Mouse (Mus musculus): ENCODE measurements around the gene Reg3d. TPM values are rescaled to one million over a fixed set of nuclear protein-coding genes. Genes with fewer than 3 reads are reported as not detected.
"Not testable (repeated sequence)": the region's sequence is repeated elsewhere in the genome, so short reads cannot be mapped to it uniquely, and the experiment has no call there.

Gene Reg3d
- polyA plus RNA-seq (2014; fragmentation: Nextera tagmentation; extraction: Ambion mirVana): not detected in 2 replicates

DNA sequence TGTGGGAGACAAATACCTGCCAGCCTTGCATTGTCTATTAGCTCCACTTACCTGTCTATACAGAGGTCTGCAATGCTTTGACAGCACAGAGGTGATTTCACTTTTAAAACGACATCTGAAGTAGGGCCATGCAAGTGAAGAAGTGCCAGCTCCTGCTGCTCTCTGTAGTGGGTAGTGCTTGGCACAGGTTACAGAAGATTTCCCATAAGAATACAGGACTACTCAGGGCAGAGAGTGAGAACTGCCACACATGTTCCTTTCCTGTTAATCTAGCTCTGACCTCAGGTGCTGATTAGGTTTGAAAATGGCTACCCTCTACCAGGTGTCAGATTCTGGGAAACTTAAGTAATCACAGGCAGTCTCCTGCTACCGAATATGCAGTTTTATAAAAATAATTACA lies at the start of gene Reg3d:
TSS of gene Reg3d (minus strand) at position 101 of the 400 bp plus-strand sequence.
- no peak within 1 kb of the TSS for H3K4me2 ChIP-seq (ENCODE audit: low read depth, low read length, severe bottlenecking)
- H3K9ac ChIP-seq (ENCODE audit: low read length): no peak within 1 kb of the TSS
- ATAC-seq (replicated peaks; ENCODE audit: low FRiP score) (no peak), DNase-seq (ENCODE audit: low spot score) (no peak)
- WGBS: 76% methylated on average over 2 of the region's 2 CpGs
- H3K27ac ChIP-seq (ENCODE audit: low read depth, low read length): no peak within 1 kb of the TSS
- no peaks in the 10 kb centered on the region for H3K27me3 ChIP-seq (ENCODE audit: control insufficient read depth, insufficient read depth, low read length)
- no peak within 1 kb of the TSS for H3K4me3 ChIP-seq (ENCODE audit: low read depth, low read length)
- no peaks in the 10 kb centered on the region for H3K4me1 ChIP-seq (replicated peaks; ENCODE audit: control insufficient read depth, insufficient read depth, low read length)
- no peaks in the 10 kb centered on the region for H3K36me3 ChIP-seq (ENCODE audit: control insufficient read depth, insufficient read depth, low read length)
- no peaks in the 10 kb centered on the region for H3K9me3 ChIP-seq (ENCODE audit: control insufficient read depth, low read length)

DNA sequence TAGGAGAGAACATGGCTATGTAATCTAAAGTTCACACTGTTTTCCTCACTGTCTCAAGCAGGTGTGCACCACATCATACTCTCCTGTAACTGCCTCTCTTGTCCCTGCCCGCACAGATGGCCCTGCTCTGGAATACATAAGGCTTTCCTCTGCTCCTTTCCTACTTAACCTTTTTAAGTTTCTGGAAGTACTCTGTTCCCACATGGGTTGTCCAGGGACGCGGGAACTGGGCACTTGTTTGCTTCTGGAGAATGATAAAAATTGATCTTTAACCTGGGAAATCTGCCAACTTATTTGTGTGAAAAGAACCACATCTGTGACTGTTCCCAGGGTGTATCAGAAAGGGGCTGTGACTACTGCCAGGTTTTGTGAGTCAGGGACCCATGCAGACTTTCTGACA lies 46.8 kb upstream of the Reg3d start:
- no peak for ATAC-seq (replicated peaks; ENCODE audit: low FRiP score)

GRCm38 (mm10) chr6:78422411-78422810 lies 43.7 kb upstream of the Reg3d start, which contains the start of gene Reg1:
Gene Reg1, plus strand, starts transcription at chr6:78422711.
- H3K4me1 ChIP-seq (replicated peaks; ENCODE audit: control insufficient read depth, insufficient read depth, low read length); ATAC-seq (replicated peaks; ENCODE audit: low FRiP score): not testable (repeated sequence)

More for the DNA sequence above, 46.8 kb upstream of the Reg3d start:
- Histone ChIP-seq H3K4me3 (ENCODE audit: low read depth, low read length) (no peak overlapping the region), H3K36me3 (ENCODE audit: control insufficient read depth, insufficient read depth, low read length) (no peaks in the 10 kb centered on the region), H3K4me2 (ENCODE audit: low read depth, low read length, severe bottlenecking) (no peak overlapping the region), H3K9ac (ENCODE audit: low read length) (no peak overlapping the region), H3K27ac (ENCODE audit: low read depth, low read length) (no peak overlapping the region), H3K27me3 (ENCODE audit: control insufficient read depth, insufficient read depth, low read length) (no peaks in the 10 kb centered on the region), H3K4me1 (replicated peaks; ENCODE audit: control insufficient read depth, insufficient read depth, low read length) (no peaks in the 10 kb centered on the region), H3K9me3 (ENCODE audit: control insufficient read depth, low read length) (no peaks in the 10 kb centered on the region)
- 90% methylated on average over 3 of the region's 3 CpGs for WGBS
- no peak for DNase-seq (ENCODE audit: low spot score)

DNA sequence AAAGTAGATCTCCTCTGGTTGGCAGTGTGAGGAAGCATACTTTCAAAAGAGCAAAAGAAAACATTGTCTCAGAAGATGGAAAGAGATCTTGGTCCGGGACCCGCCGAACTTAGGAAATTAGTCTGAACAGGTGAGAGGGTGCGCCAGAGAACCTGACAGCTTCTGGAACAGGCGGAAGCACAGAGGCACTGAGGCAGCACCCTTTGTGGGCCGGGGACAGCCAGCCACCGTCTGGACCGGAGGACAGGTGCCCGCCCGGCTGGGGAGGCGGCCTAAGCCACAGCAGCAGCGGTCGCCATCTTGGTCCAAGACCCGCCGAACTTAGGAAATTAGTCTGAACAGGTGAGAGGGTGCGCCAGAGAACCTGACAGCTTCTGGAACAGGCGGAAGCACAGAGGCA lies 16.7 kb upstream of the Reg3d start, which contains the start of gene Reg2:
TSS of gene Reg2 (plus strand) at position 301 of the 400 bp plus-strand sequence.
- H3K4me2 ChIP-seq (ENCODE audit: low read depth, low read length, severe bottlenecking); H3K27ac ChIP-seq (ENCODE audit: low read depth, low read length); DNase-seq (ENCODE audit: low spot score); H3K4me1 ChIP-seq (replicated peaks; ENCODE audit: control insufficient read depth, insufficient read depth, low read length); H3K27me3 ChIP-seq (ENCODE audit: control insufficient read depth, insufficient read depth, low read length); H3K9me3 ChIP-seq (ENCODE audit: control insufficient read depth, low read length); ATAC-seq (replicated peaks; ENCODE audit: low FRiP score); H3K4me3 ChIP-seq (ENCODE audit: low read depth, low read length); H3K36me3 ChIP-seq (ENCODE audit: control insufficient read depth, insufficient read depth, low read length); H3K9ac ChIP-seq (ENCODE audit: low read length): not testable (repeated sequence)
- 100% methylated on average over 4 of the region's 17 CpGs for WGBS

More at GRCm38 (mm10) chr6:78422411-78422810, 43.7 kb upstream of the Reg3d start, which contains the start of gene Reg1:
- not testable (repeated sequence) for H3K36me3 ChIP-seq (ENCODE audit: control insufficient read depth, insufficient read depth, low read length); DNase-seq (ENCODE audit: low spot score); H3K27ac ChIP-seq (ENCODE audit: low read depth, low read length); H3K4me2 ChIP-seq (ENCODE audit: low read depth, low read length, severe bottlenecking); H3K4me3 ChIP-seq (ENCODE audit: low read depth, low read length); H3K9me3 ChIP-seq (ENCODE audit: control insufficient read depth, low read length); H3K9ac ChIP-seq (ENCODE audit: low read length); H3K27me3 ChIP-seq (ENCODE audit: control insufficient read depth, insufficient read depth, low read length)

- H3K27ac ChIP-seq (ENCODE audit: low read depth, low read length): no peak overlapping the region
- ATAC-seq (replicated peaks; ENCODE audit: low FRiP score): no peak
- H3K36me3 ChIP-seq (ENCODE audit: control insufficient read depth, insufficient read depth, low read length): no peaks in the 10 kb centered on the region
- no peaks in the 10 kb centered on the region for H3K27me3 ChIP-seq (ENCODE audit: control insufficient read depth, insufficient read depth, low read length)
- no peaks in the 10 kb centered on the region for H3K4me1 ChIP-seq (replicated peaks; ENCODE audit: control insufficient read depth, insufficient read depth, low read length)
- no peaks in the 10 kb centered on the region for H3K9me3 ChIP-seq (ENCODE audit: control insufficient read depth, low read length)
- H3K9ac ChIP-seq (ENCODE audit: low read length): no peak overlapping the region
- 84% methylated on average over 3 of the region's 3 CpGs for WGBS
- no peak for DNase-seq (ENCODE audit: low spot score)
- no peak overlapping the region for H3K4me2 ChIP-seq (ENCODE audit: low read depth, low read length, severe bottlenecking)
- no peak overlapping the region for H3K4me3 ChIP-seq (ENCODE audit: low read depth, low read length)
Observed at GRCm38 (mm10) chr6:78385609-78386008, 6.9 kb upstream of the Reg3d start.

GRCm38 (mm10) chr6:78380409-78380808 lies 1.7 kb upstream of the Reg3d start, which contains the start of gene Reg3a:
Gene Reg3a, plus strand, starts transcription at chr6:78380709.
- Histone ChIP-seq H3K4me1 (replicated peaks; ENCODE audit: control insufficient read depth, insufficient read depth, low read length) (no peaks in the 10 kb centered on the region), H3K9ac (ENCODE audit: low read length) (no peak within 1 kb of the TSS), H3K27me3 (ENCODE audit: control insufficient read depth, insufficient read depth, low read length) (no peaks in the 10 kb centered on the region), H3K27ac (ENCODE audit: low read depth, low read length) (no peak within 1 kb of the TSS), H3K9me3 (ENCODE audit: control insufficient read depth, low read length) (no peaks in the 10 kb centered on the region), H3K36me3 (ENCODE audit: control insufficient read depth, insufficient read depth, low read length) (no peaks in the 10 kb centered on the region), H3K4me2 (ENCODE audit: low read depth, low read length, severe bottlenecking) (no peak within 1 kb of the TSS), H3K4me3 (ENCODE audit: low read depth, low read length) (no peak within 1 kb of the TSS)
- no peak for DNase-seq (ENCODE audit: low spot score)
- no peak for ATAC-seq (replicated peaks; ENCODE audit: low FRiP score)

DNA sequence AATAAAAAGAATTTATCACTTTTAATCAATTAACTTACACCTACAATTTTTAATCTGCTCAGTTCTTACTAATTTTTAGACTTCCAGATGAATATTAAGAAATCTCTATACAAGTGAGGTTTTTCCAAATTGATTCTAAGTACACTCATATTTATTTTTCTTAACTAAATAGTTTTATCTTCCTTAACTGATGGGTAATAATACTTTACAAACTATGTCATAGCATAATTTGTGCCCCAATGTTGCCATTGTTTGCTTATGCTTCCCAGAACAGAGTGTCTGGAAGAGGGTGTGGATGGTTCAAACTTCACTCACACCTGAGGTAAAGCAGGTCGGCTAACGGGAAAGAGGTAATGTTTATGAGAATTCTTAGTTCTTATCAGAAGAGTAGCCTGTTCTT lies 8.3 kb downstream of the Reg3d start, which contains the start of gene Reg3b:
TSS of gene Reg3b (plus strand) at position 301 of the 400 bp plus-strand sequence.
- Histone ChIP-seq H3K9ac (ENCODE audit: low read length) (no peak within 1 kb of the TSS), H3K9me3 (ENCODE audit: control insufficient read depth, low read length) (no peaks in the 10 kb centered on the region), H3K4me2 (ENCODE audit: low read depth, low read length, severe bottlenecking) (no peak within 1 kb of the TSS), H3K4me3 (ENCODE audit: low read depth, low read length) (no peak within 1 kb of the TSS), H3K27me3 (ENCODE audit: control insufficient read depth, insufficient read depth, low read length) (no peaks in the 10 kb centered on the region), H3K36me3 (ENCODE audit: control insufficient read depth, insufficient read depth, low read length) (no peaks in the 10 kb centered on the region), H3K27ac (ENCODE audit: low read depth, low read length) (no peak within 1 kb of the TSS), H3K4me1 (replicated peaks; ENCODE audit: control insufficient read depth, insufficient read depth, low read length) (no peaks in the 10 kb centered on the region)
- ATAC-seq (replicated peaks; ENCODE audit: low FRiP score): no peak
- 92% methylated on average over 2 of the region's 2 CpGs for WGBS
- DNase-seq (ENCODE audit: low spot score): no peak

GRCm38 (mm10) chr6:78361971-78362563 lies 16.6 kb downstream of the Reg3d start:
- H3K4me3 ChIP-seq (ENCODE audit: low read depth, low read length): no peak overlapping the region
- no peaks in the 10 kb centered on the region for H3K36me3 ChIP-seq (ENCODE audit: control insufficient read depth, insufficient read depth, low read length)
- no peak overlapping the region for H3K9ac ChIP-seq (ENCODE audit: low read length)
- H3K4me2 ChIP-seq (ENCODE audit: low read depth, low read length, severe bottlenecking): no peak overlapping the region
- no peak for ATAC-seq (replicated peaks; ENCODE audit: low FRiP score)
- 72% methylated on average over 2 of the region's 2 CpGs for WGBS
- H3K27me3 ChIP-seq (ENCODE audit: control insufficient read depth, insufficient read depth, low read length): no peaks in the 10 kb centered on the region
- no peak for DNase-seq (ENCODE audit: low spot score)
- H3K4me1 ChIP-seq (replicated peaks; ENCODE audit: control insufficient read depth, insufficient read depth, low read length): no peaks in the 10 kb centered on the region
- no peak overlapping the region for H3K27ac ChIP-seq (ENCODE audit: low read depth, low read length)
- no peaks in the 10 kb centered on the region for H3K9me3 ChIP-seq (ENCODE audit: control insufficient read depth, low read length)

GRCm38 (mm10) chr6:78341689-78342088 lies 37.0 kb downstream of the Reg3d start:
- no peak overlapping the region for H3K4me3 ChIP-seq (ENCODE audit: low read depth, low read length)

More at GRCm38 (mm10) chr6:78341689-78342088, 37.0 kb downstream of the Reg3d start:
- no peaks in the 10 kb centered on the region for H3K9me3 ChIP-seq (ENCODE audit: control insufficient read depth, low read length)
- H3K27me3 ChIP-seq (ENCODE audit: control insufficient read depth, insufficient read depth, low read length): no peaks in the 10 kb centered on the region
- DNase-seq (ENCODE audit: low spot score): no peak
- ATAC-seq (replicated peaks; ENCODE audit: low FRiP score): no peak
- H3K4me1 ChIP-seq (replicated peaks; ENCODE audit: control insufficient read depth, insufficient read depth, low read length): no peaks in the 10 kb centered on the region
- no peaks in the 10 kb centered on the region for H3K36me3 ChIP-seq (ENCODE audit: control insufficient read depth, insufficient read depth, low read length)
- H3K27ac ChIP-seq (ENCODE audit: low read depth, low read length): no peak overlapping the region
- H3K9ac ChIP-seq (ENCODE audit: low read length): no peak overlapping the region
- H3K4me2 ChIP-seq (ENCODE audit: low read depth, low read length, severe bottlenecking): no peak overlapping the region
- WGBS: 85% methylated on average over 2 of the region's 2 CpGs

All from forebrain, embryonic 11.5 days (tissue).